Mouse (Mus musculus) ES-E14 (cell line): Measurements from ENCODE around the gene Bcl2l11.

Experiments
- CHD2 ChIP-seq: IDR thresholded peaks from 2 replicates; pipeline ENCODE4 v1.6.1; 2014; ENCODE audit warnings: mild to moderate bottlenecking, low read depth, low read length, inconsistent platforms
- MAFK ChIP-seq: IDR thresholded peaks from 2 replicates; pipeline ENCODE4 v1.6.1; 2014; ENCODE audit warnings: mild to moderate bottlenecking, low read depth, low read length, inconsistent platforms; ENCODE audit not compliant: insufficient read depth
- ZNF384 ChIP-seq: IDR thresholded peaks from 2 replicates; pipeline ENCODE4 v1.6.1; 2012; ENCODE audit warnings: low read depth, low read length, inconsistent platforms

- TF ChIP-seq CHD2 (no peak), ZNF384 (no peak), MAFK (no peak)
Measured at GRCm38 (mm10) chr2:128189691-128190090, 63.9 kb downstream of the Bcl2l11 start.
